Mouse (Mus musculus) limb, embryonic 15.5 days (tissue): Measurements from ENCODE around the gene Ccdc47. TPM values are rescaled to one million over a fixed set of nuclear protein-coding genes. Genes with fewer than 3 reads are reported as not detected.
"Not testable (repeated sequence)": the region's sequence is repeated elsewhere in the genome, so short reads cannot be mapped to it uniquely, and the experiment has no call there.

Experiments used
- ATAC-seq: fragments of 200-750 bp; cut with Nextera tagmentation; 2 replicates; pipeline ENCODE4 v1.8.0; 2017; ENCODE audit warnings: low read depth, moderate TSS enrichment; ENCODE audit not compliant: insufficient number of reproducible peaks, low FRiP score, low TSS enrichment
- H3K27ac ChIP-seq: fragments of 300-500 bp; sonication (generic); 2 replicates; pipeline ENCODE4 v1.5.1; 2015; ENCODE audit warnings: moderate library complexity, mild to moderate bottlenecking, inconsistent platforms
- H3K27me3 ChIP-seq: fragments of 300-500 bp; sonication (generic); 2 replicates; pipeline ENCODE4 v1.6.1; 2015; ENCODE audit warnings: inconsistent platforms
- H3K36me3 ChIP-seq: fragments of 300-500 bp; sonication (generic); 2 replicates; pipeline ENCODE4 v1.6.1; 2015; ENCODE audit warnings: inconsistent platforms
- H3K4me1 ChIP-seq: fragments of 300-500 bp; sonication (generic); 2 replicates; pipeline ENCODE4 v1.6.1; 2015; ENCODE audit warnings: inconsistent platforms
- H3K4me2 ChIP-seq: fragments of 300-500 bp; sonication (generic); 2 replicates; pipeline ENCODE4 v1.6.1; 2015; ENCODE audit warnings: mild to moderate bottlenecking, inconsistent platforms
- H3K4me3 ChIP-seq: fragments of 300-500 bp; sonication (generic); 2 replicates; pipeline ENCODE4 v1.5.1; 2015; ENCODE audit warnings: mild to moderate bottlenecking, inconsistent platforms
- H3K9ac ChIP-seq: fragments of 300-500 bp; sonication (generic); 2 replicates; pipeline ENCODE4 v1.6.1; 2015; ENCODE audit warnings: inconsistent platforms
- H3K9me3 ChIP-seq: fragments of 300-500 bp; sonication (generic); 2 replicates; pipeline ENCODE4 v1.6.1; 2016; ENCODE audit warnings: inconsistent platforms
- WGBS: fragments of 180-500 bp; shearing (Covaris S2); methylation state at CpG from one replicate; pipeline ENCODE4 v1.1.7; 2015; 5-methylcytosine and 5-hydroxymethylcytosine counted together
- polyA plus RNA-seq: library from polyadenylated mRNA; unstranded; fragments of >200 nt; fragmentation: Nextera tagmentation; extraction: Ambion mirVana; gene quantifications from 2 replicates; pipeline ENCODE4 v1.2.1, GENCODE M21; 2015

The Ccdc47 gene
- polyA plus RNA-seq, 1 experiment from 2014 or later, result 83.6 TPM

GRCm38 (mm10) chr11:106233978-106234377 is 17.8 kb upstream of the Ccdc47 start:
- not testable (repeated sequence) for H3K27me3 ChIP-seq, H3K4me3 ChIP-seq, H3K4me1 ChIP-seq, H3K9ac ChIP-seq, H3K4me2 ChIP-seq, H3K9me3 ChIP-seq, H3K27ac ChIP-seq, ATAC-seq
- 67% methylated on average over 8 of the region's 8 CpGs for WGBS
- H3K36me3 ChIP-seq, result peaks cover 73% of the 10 kb centered on the region

GRCm38 (mm10) chr11:106220603-106221002 is 4.5 kb upstream of the Ccdc47 start:
- peaks cover 14% of the 10 kb centered on the region for H3K36me3 ChIP-seq
- no peaks in the 10 kb centered on the region for H3K27me3 ChIP-seq
- no peaks in the 10 kb centered on the region for H3K9me3 ChIP-seq
- 83% methylated on average over 3 of the region's 3 CpGs for WGBS
- H3K4me1 ChIP-seq, result peaks cover 11% of the 10 kb centered on the region
- no peak for ATAC-seq
- H3K4me3 ChIP-seq, result no peak overlapping the region
- no peak overlapping the region for H3K9ac ChIP-seq
- H3K27ac ChIP-seq, result no peak overlapping the region
- H3K4me2 ChIP-seq, result no peak overlapping the region

GRCm38 (mm10) chr11:106216730-106217490 is 766 bp upstream of the Ccdc47 start, which contains the start of gene Ddx42:
Gene Ddx42, plus strand, starts transcription at chr11:106216926.
- H3K36me3 ChIP-seq, result peaks cover 15% of the 10 kb centered on the region
- H3K4me1 ChIP-seq, result peaks cover 23% of the 10 kb centered on the region
- peak; percentile 97 for ATAC-seq
- H3K4me3 ChIP-seq, result peak within 1 kb of the TSS; percentile 99
- H3K27me3 ChIP-seq, result no peaks in the 10 kb centered on the region
- H3K4me2 ChIP-seq, result peak within 1 kb of the TSS; percentile 53
- peak within 1 kb of the TSS; percentile 99 for H3K27ac ChIP-seq
- H3K9ac ChIP-seq, result peak within 1 kb of the TSS; percentile 98
- no peaks in the 10 kb centered on the region for H3K9me3 ChIP-seq
- WGBS, result under 1% methylated on average over 70 of the region's 70 CpGs

GRCm38 (mm10) chr11:106215450-106215859 is 689 bp downstream of the Ccdc47 start:
- Histone ChIP-seq H3K27me3 (no peaks in the 10 kb centered on the region), H3K27ac (peak overlapping the region; percentile 99), H3K36me3 (peaks cover 27% of the 10 kb centered on the region), H3K4me2 (peak overlapping the region; percentile 53), H3K9me3 (no peaks in the 10 kb centered on the region), H3K9ac (peak overlapping the region; percentile 76), H3K4me3 (peak overlapping the region; percentile 99), H3K4me1 (peaks cover 23% of the 10 kb centered on the region)
- 25% methylated on average over 7 of the region's 7 CpGs for WGBS
- no peak for ATAC-seq

GRCm38 (mm10) chr11:106214856-106215255 is 1.3 kb downstream of the Ccdc47 start:
- Histone ChIP-seq H3K9ac (no peak overlapping the region), H3K36me3 (peaks cover 33% of the 10 kb centered on the region), H3K9me3 (no peaks in the 10 kb centered on the region), H3K27ac (no peak overlapping the region), H3K4me2 (peak overlapping the region; percentile 53), H3K4me1 (peaks cover 23% of the 10 kb centered on the region), H3K27me3 (no peaks in the 10 kb centered on the region), H3K4me3 (peak overlapping the region; percentile 99)
- ATAC-seq, result no peak
- WGBS, result 89% methylated on average over 5 of the region's 5 CpGs

DNA sequence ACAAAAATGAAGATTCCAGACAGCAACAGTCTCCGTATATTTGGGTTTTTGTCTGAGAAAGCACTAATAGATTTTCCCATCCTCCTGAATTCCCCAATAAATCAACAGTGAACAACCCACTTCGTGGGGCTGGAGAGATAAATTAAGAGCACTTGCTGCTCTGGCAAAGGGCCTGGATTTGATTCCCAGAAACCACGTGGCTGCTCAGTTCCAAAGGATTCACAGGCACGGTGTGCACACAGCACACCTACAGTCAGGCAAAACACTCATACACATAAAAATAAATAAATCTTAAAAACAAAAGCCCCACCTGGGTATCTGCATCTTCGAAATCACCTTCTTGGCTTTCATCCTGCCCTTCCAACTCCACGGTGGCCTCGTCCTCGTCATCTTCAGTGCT is 3.4 kb downstream of the Ccdc47 start:
- Histone ChIP-seq H3K9ac (no peak overlapping the region), H3K27ac (no peak overlapping the region), H3K36me3 (peaks cover 52% of the 10 kb centered on the region), H3K4me3 (no peak overlapping the region), H3K4me1 (peaks cover 13% of the 10 kb centered on the region), H3K27me3 (no peaks in the 10 kb centered on the region), H3K4me2 (no peak overlapping the region), H3K9me3 (no peaks in the 10 kb centered on the region)
- 83% methylated on average over 8 of the region's 8 CpGs for WGBS
- ATAC-seq, result no peak

DNA sequence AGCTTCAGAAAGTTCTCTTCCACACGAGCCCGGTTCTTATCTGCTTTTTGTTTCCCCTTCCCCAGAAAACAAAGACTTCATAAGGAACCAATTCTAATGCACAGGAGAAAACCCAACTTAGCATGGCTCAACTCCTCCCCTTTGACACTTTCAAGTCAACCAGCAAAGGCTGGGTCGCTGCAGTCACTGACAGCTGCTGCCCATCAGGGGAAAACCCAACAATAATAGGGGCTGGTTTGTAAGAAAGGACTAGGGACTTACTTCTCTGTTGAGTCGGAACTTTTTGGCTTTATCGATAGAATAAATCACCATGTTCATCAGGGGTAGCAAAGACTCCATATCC is 14.1 kb downstream of the Ccdc47 start, which contains the start of gene Strada:
Gene Strada (minus strand): TSS at position 46 of the 343 bp plus-strand sequence.
- 86% methylated on average over 5 of the region's 5 CpGs for WGBS
- H3K27me3 ChIP-seq, result no peaks in the 10 kb centered on the region
- H3K4me1 ChIP-seq, result no peaks in the 10 kb centered on the region
- no peak within 1 kb of the TSS for H3K4me2 ChIP-seq
- no peaks in the 10 kb centered on the region for H3K9me3 ChIP-seq
- no peak within 1 kb of the TSS for H3K9ac ChIP-seq
- H3K27ac ChIP-seq, result no peak within 1 kb of the TSS
- no peak for ATAC-seq
- H3K36me3 ChIP-seq, result peaks cover 76% of the 10 kb centered on the region
- no peak within 1 kb of the TSS for H3K4me3 ChIP-seq

DNA sequence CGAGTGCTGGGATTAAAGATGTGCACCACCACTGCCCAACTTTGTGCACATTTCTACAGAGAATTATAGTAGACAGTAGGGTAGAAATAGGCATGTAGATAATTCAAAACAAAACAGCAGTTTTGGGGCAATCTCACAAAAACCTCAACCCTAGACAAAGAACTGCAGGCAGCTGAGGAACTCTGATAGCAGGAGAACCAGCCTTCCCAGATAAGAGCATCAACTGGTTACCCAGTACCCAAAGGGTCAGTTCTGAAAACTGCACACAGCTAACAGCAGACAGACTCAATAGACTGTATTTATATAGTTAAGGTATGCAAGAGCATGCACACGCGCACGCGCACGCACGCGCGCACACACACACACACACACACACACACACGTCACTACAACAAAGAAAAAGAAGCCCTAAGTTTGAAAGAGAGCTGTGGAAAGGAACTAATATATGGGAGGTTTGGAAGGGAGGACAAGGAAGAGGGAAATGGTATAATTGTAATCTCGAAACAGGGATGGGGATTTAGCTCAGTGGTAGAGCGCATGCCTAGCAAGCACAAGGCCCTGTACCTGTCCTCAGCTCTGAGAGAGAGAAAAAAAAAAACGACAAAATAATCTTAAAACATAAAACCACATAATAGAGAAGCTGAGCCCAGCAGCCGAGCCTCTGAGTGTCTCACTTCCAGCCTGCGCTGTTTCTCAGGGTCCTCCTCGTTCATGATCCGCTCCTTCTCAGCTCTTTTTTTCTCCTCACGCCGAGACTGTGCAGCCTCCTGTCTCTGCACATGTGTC is 14.6 kb downstream of the Ccdc47 start:
- H3K27me3 ChIP-seq, result no peaks in the 10 kb centered on the region
- no peak overlapping the region for H3K9ac ChIP-seq
- no peak overlapping the region for H3K4me3 ChIP-seq
- WGBS, result 92% methylated on average over 19 of the region's 19 CpGs
- ATAC-seq, result no peak
- no peaks in the 10 kb centered on the region for H3K9me3 ChIP-seq
- H3K4me1 ChIP-seq, result no peaks in the 10 kb centered on the region
- H3K27ac ChIP-seq, result no peak overlapping the region
- no peak overlapping the region for H3K4me2 ChIP-seq
- peaks cover 76% of the 10 kb centered on the region for H3K36me3 ChIP-seq

- no peak overlapping the region for H3K4me3 ChIP-seq
- H3K4me2 ChIP-seq, result no peak overlapping the region
- peaks cover 77% of the 10 kb centered on the region for H3K36me3 ChIP-seq
- no peaks in the 10 kb centered on the region for H3K27me3 ChIP-seq
- no peaks in the 10 kb centered on the region for H3K9me3 ChIP-seq
- H3K9ac ChIP-seq, result no peak overlapping the region
- WGBS, result 85% methylated on average over 6 of the region's 6 CpGs
- ATAC-seq, result no peak
- H3K4me1 ChIP-seq, result no peaks in the 10 kb centered on the region
- no peak overlapping the region for H3K27ac ChIP-seq
These were observed 15.4 kb downstream of the Ccdc47 start for GRCm38 (mm10) chr11:106200756-106201155.

DNA sequence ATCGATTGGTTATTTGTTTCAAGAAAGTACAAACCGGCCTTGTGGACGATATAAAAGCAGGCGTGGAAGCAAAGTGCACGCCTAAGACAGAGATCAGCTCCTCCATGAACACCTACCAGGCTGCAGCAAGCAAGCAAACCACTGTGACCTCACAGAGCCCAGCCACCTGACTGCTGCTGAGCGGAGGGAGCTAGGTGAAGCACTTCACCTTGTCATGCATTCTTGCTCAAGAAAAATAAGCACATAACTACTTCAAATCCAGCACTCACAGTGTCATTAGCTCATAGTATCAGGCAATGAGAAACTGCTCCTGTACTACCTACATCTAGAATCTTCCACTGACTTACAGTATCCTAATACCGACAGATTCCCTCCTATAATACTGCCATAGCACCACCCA is 16.1 kb downstream of the Ccdc47 start:
- H3K4me1 ChIP-seq, H3K9ac ChIP-seq, H3K4me3 ChIP-seq, H3K9me3 ChIP-seq, H3K27ac ChIP-seq, H3K27me3 ChIP-seq, H3K4me2 ChIP-seq, ATAC-seq: not testable (repeated sequence)
- peaks cover 69% of the 10 kb centered on the region for H3K36me3 ChIP-seq
- 92% methylated on average over 7 of the region's 7 CpGs for WGBS

DNA sequence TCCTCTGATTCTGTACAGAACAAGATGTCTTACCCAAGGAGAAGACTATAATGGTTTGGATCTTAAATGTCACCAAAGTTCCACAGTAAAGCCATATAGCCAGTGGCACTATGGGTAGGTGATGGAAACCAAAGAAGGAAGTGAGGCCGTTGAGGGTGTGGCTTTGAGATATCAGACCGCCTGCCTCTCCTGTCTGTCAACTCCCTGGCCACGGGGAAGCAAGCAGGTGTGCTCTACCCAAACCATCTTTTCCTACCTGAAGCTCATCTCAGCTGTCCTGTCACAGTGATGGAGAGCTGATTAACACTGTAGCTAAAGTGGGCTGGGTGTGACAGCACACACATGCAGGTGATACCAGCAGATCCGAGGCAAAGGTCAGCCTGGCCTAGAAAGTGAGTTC is 17.9 kb downstream of the Ccdc47 start:
- H3K27ac ChIP-seq, result no peak overlapping the region
- WGBS, result 86% methylated on average over 4 of the region's 4 CpGs
- H3K4me3 ChIP-seq, result no peak overlapping the region
- H3K9ac ChIP-seq, result no peak overlapping the region
- no peak overlapping the region for H3K4me2 ChIP-seq
- no peak for ATAC-seq
- peaks cover 54% of the 10 kb centered on the region for H3K36me3 ChIP-seq
- no peaks in the 10 kb centered on the region for H3K9me3 ChIP-seq
- H3K4me1 ChIP-seq, result peaks cover 4% of the 10 kb centered on the region; the same call in 1 of the 2 replicates
- H3K27me3 ChIP-seq, result no peaks in the 10 kb centered on the region

DNA sequence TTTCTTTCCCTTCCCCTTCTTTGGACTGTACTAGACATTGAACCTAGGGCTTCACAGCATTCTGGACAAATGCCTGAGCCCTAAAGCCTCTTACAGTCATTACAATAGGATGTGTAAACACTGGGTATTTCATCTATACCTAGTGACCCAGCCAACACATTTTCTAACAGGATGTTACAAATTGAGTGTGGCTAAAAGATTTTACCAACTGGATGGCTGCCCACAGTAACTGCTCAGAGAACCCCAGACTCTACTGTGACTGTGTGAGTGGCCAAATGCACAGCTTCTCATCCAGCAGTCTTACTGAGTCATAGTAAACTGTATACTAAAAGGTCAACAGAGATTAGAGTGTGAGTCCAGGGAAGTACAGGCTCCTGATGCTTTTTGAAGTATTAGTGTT is 20.8 kb downstream of the Ccdc47 start:
- H3K4me3 ChIP-seq, result no peak overlapping the region
- no peaks in the 10 kb centered on the region for H3K9me3 ChIP-seq
- H3K36me3 ChIP-seq, result peaks cover 27% of the 10 kb centered on the region
- no peak overlapping the region for H3K4me2 ChIP-seq
- no peak overlapping the region for H3K9ac ChIP-seq
- H3K27me3 ChIP-seq, result no peaks in the 10 kb centered on the region
- no peak overlapping the region for H3K27ac ChIP-seq
- H3K4me1 ChIP-seq, result peaks cover 11% of the 10 kb centered on the region; the same call in 1 of the 2 replicates
- no peak for ATAC-seq
